Mouse (Mus musculus): ENCODE results near the gene Olfr164. TPM values are rescaled to one million over a fixed set of nuclear protein-coding genes. Genes with fewer than 3 reads are reported as not detected.

The Olfr164 gene
- not detected for total RNA-seq (2021)

DNA sequence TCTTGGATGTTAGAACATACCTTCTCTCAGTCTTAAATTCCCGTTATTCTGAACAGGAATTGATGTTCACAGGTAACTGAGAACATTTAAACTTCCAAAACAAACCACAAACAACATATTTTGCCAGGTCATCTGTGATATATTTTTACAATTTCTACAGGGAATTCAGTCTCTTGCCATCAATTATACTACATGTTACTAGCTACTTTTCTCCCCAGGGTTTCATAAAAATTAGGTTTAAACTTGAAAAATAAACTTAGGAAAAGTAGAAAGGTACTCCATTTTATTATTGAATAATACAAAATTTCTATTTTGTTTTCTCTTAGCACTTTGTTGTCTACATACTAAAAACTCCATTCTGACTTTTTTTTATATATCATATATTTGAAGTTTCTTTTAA is at the start of gene Olfr164:
Gene Olfr164, minus strand, starts transcription at position 101 of the 400 bp plus-strand sequence.
- intact Hi-C loops (cut with DNase I): no loop called here
- DNase-seq (ENCODE audit: low spot score): no peak

DNA sequence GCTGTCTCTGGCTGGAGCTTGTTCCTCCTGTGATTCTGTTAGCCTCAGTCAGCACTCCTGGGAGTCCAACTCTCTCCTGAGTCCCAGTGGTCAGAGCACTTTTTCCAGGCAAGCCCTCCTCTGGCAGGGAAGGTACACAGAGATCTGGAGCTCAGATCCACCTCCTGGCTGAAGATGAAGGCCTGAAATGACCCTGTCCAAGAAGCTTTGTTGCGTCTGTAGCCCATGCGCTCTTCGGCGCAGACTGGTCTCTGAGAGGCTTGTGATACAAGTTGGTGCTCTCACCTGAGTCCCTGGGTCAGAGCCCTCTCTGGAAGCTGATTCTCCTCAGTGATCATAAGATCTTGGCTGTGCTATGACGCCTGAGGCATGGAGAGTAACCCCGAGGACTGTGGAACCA is 35.2 kb upstream of the Olfr164 start:
- intact Hi-C loops (cut with DNase I): no loop called here
- DNase-seq (ENCODE audit: low spot score): no peak

DNA sequence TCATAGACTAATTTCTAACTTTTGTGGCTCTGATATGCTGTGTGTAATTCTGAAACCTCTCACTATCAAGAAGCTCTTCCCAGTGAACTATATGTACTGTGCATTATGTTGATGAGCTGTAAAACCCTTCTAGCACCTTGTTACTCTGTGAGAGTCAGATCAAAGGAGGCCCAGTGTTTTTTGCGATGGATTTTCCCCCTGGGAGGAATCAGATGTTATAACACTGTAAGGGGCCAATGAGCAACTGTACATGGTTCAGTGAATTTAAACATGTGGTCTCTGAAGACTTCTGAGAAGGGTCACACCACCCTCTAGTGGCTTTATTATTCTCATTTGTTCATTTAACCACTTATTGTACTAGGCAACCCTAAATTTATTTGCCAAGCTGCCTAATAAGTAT is 50.6 kb downstream of the Olfr164 start:
- DNase-seq (ENCODE audit: low spot score): no peak
- intact Hi-C loops (cut with DNase I): no loop called here

DNA sequence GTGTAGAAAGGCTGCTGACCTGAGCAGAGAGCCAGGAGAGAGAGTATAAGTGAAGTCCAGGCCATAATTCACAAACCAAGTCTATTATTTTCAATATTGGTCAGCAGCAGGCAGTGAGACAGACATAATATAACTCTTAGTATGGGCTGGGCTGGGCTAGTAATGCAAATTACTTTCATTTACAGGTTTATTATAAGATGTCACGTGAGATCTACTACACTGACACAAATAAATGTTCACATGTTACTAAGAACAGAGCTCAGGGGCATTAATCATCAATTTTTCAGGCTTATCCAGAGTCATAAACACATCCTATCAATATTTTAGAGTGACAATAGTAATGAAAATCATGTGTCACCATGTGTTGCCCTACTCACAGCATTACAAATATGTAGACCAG is 53.1 kb downstream of the Olfr164 start:
- intact Hi-C loops (cut with DNase I): no loop called here
- DNase-seq (ENCODE audit: low spot score): no peak

DNA sequence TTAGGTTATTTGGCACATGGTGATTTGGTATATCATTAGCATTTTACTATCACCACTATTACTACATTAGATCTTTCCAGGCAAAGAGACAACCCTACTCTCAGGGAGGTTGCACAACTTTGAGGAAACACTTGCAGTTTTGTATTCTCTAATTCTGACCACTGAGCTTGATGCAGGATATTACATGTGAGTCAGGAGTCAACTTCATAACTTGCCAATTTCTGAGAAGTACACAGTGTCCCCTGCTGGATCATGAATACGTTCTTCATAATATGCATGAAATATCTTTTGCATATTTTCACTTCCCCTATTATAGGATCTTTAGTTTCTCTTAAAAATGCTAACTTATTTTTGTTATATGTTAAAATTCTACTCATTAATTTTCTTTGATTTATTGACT is 68.0 kb downstream of the Olfr164 start:
- DNase-seq (ENCODE audit: low spot score): no peak
- intact Hi-C loops (cut with DNase I): no loop called here

DNA sequence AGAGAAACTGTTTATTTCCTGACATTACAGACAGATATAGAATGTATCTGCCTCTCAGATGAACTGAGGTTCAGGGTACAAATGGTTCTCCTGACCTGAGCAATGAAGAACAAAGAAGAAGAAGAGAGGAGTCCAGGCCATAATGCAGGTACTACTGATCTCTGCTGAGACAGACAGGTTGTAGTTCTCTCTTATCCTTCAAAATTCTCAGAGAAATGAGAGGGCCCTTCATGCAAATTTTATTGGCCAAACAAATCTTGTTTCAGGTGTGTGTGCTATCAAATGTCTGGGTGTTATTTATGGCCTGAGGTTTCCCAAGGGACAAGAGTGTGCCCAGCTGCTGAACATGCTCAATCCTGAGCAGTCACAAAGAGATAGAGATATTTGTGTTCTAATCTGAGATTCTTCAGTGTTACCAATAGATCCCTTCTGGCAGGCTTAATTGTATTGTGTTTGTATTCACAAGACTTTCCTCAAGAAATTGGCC is 72.3 kb downstream of the Olfr164 start:
- intact Hi-C loops (cut with DNase I): no loop called here
- DNase-seq (ENCODE audit: low spot score): no peak

DNA sequence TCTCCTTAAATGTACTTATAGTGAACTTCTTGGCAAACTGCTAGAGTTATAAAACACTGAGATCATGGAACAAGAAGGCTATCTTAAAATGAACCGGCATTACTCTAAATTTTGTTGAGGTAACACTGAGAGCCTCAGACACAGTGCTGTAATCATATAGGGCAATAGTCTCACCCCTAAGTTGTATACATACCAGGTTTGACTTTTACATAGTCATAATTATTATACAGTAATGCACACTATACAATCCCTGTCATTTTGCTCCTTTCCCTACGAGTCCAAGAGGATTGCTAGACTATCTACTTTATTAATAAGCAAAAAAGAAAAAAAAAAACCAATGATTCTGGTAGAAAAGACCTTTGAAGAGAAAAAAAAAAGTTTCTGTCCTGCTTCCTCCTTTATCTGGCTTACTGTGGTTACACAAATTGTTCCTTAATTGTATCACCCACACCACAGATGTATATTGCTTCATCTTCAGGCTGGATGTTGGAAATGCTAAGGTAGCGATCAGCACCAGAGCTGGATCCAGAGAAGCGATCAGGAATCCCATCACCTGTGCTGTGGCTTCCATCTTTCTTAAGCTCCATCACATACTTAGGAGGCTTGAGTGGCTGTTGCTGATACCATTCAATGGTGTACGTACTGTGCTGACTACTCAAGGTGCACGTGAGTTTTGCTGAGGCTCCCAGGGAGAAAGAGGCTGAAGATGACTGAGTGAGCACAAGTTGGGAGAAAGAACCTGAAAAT is 72.9 kb downstream of the Olfr164 start:
- intact Hi-C loops (cut with DNase I): no loop called here
- DNase-seq (ENCODE audit: low spot score): no peak

DNA sequence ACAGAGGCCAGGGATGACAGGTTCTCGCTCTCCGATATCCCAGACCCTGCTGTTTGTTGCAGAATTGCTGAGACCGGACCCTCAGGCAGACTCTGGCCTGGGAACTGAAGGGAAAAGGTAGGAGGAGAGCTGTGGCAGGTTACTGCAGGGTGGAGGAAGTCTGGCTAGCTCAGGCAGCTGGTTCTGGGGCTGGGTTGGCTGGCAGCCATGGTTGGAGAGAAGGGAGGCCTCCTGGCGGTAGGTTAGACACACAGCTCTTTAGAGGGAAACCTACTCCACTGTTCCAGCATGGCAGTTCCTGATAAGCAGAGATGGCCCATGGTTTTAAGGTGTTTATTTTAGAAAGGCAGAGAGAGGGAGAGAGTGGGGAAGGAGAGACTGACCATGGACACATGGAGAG is 77.1 kb downstream of the Olfr164 start:
- intact Hi-C loops (cut with DNase I): no loop called here
- no peak for DNase-seq (ENCODE audit: low spot score)

Small RNA genes within 50 kb of the gene (microRNA-seq; reads per million reads assigned to microRNA genes)
- not detected for gene Gm23612

Other genes with a start within 250 kb of the Olfr164 start
- not detected for gene Olfr165, start 109.1 kb upstream of the Olfr164 start, total RNA-seq (2021)
- not detected for gene Olfr166, start 169.6 kb upstream of the Olfr164 start, total RNA-seq (2021)
- gene Olfr167, start 208.2 kb upstream of the Olfr164 start, total RNA-seq (2021): not detected
- not detected for gene Olfr168, start 221.5 kb upstream of the Olfr164 start, total RNA-seq (2021)

All from heart, postnatal 25 days (tissue).